Mouse (Mus musculus): ENCODE measurements around the gene Ctnna3. TPM values are rescaled to one million over a fixed set of nuclear protein-coding genes. Genes with fewer than 3 reads are reported as not detected.

The Ctnna3 gene
- polyA plus RNA-seq, 1 experiment from 2014 or later: 0.35 TPM

DNA sequence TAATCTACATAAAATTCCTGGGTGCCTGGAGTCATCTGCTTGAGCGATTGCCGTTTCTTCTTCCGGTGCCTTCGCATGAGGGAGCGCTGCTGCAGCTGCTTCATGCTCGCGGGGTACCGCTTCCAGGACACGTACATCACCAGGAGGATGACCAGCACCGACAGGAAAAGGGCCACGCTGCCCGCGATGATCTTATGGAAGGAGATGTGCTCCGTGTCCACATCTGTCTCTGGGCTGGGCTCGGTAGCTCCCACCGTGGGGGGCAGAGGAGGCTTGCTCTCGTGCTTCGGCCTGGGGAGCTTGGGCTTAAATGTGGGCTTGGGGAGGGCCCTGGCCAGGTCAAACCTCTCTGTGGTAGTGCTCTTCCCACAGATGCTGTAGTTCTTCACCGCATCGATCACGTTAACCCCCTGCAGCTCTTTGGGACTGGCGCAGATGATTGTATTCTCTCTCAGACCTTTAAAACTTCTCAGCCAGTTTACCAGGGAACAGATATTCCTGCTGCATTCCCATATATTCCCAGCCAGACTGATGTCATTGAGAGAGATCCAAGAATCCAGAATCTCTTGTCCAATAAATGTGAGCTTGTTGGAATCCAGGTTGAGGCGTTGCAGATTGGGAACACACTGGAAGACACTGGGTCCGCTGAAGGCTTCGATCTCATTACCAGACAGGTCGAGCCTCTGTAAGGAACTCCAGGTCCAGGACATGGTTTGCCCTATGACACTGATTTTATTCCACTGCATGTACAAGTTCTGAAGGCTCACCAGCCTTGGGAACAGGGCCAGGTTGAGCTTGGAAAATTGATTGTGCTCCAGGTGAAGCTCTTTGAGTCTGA is 658.3 kb downstream of the Ctnna3 start:
- peak overlapping the region; percentile 26 for H3K4me3 ChIP-seq (ENCODE audit: low read depth, low read length)
- no peaks in the 10 kb centered on the region for H3K36me3 ChIP-seq (replicated peaks; ENCODE audit: control insufficient read depth, insufficient read depth, low read depth, low read length)
- no peak for ATAC-seq (replicated peaks; ENCODE audit: insufficient number of reproducible peaks, low FRiP score, low TSS enrichment, low read depth)
- WGBS: 3% methylated on average over 26 of the region's 26 CpGs
- peaks cover 10% of the 10 kb centered on the region; the same call in 1 of the 2 replicates for H3K27me3 ChIP-seq (ENCODE audit: control insufficient read depth, insufficient read depth, low read length)
- no peaks in the 10 kb centered on the region for H3K9me3 ChIP-seq (replicated peaks; ENCODE audit: control insufficient read depth, low read length)
- H3K9ac ChIP-seq (replicated peaks; ENCODE audit: low read length): no peak overlapping the region
- DNase-seq (ENCODE audit: low spot score): peak; percentile 24
- H3K27ac ChIP-seq (replicated peaks; ENCODE audit: low read depth, low read length): no peak overlapping the region
- H3K4me1 ChIP-seq (ENCODE audit: control insufficient read depth, insufficient read depth, low read length): peaks cover 2% of the 10 kb centered on the region; the same call in 1 of the 2 replicates
- peak overlapping the region; percentile 58 for H3K4me2 ChIP-seq (ENCODE audit: low read depth, low read length)

DNA sequence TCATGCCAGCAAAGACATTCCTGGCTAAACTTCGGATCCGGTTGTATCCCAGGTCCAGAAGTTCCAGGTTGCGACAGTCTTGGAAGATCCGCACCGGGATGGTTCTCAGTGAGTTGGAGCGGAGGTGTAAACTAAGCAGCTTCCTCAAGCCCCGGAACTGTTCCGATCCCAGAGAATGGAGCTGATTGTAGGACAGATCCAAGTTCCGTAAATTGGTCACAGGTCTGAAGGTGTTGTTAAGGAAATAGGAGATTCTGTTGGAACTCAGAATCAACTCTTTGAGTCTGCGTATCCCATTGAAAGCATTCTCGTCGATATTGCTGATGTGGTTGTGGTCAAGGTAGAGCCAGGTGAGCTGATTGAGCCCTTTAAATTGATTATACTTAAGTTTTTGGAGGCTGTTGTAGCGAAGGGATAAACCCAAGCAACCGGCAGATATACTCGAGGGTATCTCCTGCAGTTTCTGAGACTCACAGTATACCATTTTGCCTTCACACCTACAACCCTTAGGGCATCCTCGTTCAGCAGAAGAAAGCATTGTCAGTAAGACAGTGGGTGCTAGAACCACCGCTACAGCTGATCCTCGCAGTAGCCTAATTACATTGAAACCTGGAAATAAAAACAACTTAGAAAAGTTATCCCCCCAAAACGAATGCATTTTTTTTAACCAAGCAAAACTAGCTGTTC is 659.0 kb downstream of the Ctnna3 start:
- DNase-seq (ENCODE audit: low spot score) (peak; percentile 20), ATAC-seq (replicated peaks; ENCODE audit: insufficient number of reproducible peaks, low FRiP score, low TSS enrichment, low read depth) (no peak)
- no peak overlapping the region for H3K27ac ChIP-seq (replicated peaks; ENCODE audit: low read depth, low read length)
- 17% methylated on average over 19 of the region's 19 CpGs for WGBS
- no peak overlapping the region for H3K9ac ChIP-seq (replicated peaks; ENCODE audit: low read length)
- H3K27me3 ChIP-seq (ENCODE audit: control insufficient read depth, insufficient read depth, low read length): peaks cover 10% of the 10 kb centered on the region; the same call in 1 of the 2 replicates
- H3K36me3 ChIP-seq (replicated peaks; ENCODE audit: control insufficient read depth, insufficient read depth, low read depth, low read length): no peaks in the 10 kb centered on the region
- no peak overlapping the region for H3K4me2 ChIP-seq (ENCODE audit: low read depth, low read length)
- no peaks in the 10 kb centered on the region for H3K9me3 ChIP-seq (replicated peaks; ENCODE audit: control insufficient read depth, low read length)
- H3K4me3 ChIP-seq (ENCODE audit: low read depth, low read length): no peak overlapping the region
- H3K4me1 ChIP-seq (ENCODE audit: control insufficient read depth, insufficient read depth, low read length): peaks cover 2% of the 10 kb centered on the region; the same call in 1 of the 2 replicates

DNA sequence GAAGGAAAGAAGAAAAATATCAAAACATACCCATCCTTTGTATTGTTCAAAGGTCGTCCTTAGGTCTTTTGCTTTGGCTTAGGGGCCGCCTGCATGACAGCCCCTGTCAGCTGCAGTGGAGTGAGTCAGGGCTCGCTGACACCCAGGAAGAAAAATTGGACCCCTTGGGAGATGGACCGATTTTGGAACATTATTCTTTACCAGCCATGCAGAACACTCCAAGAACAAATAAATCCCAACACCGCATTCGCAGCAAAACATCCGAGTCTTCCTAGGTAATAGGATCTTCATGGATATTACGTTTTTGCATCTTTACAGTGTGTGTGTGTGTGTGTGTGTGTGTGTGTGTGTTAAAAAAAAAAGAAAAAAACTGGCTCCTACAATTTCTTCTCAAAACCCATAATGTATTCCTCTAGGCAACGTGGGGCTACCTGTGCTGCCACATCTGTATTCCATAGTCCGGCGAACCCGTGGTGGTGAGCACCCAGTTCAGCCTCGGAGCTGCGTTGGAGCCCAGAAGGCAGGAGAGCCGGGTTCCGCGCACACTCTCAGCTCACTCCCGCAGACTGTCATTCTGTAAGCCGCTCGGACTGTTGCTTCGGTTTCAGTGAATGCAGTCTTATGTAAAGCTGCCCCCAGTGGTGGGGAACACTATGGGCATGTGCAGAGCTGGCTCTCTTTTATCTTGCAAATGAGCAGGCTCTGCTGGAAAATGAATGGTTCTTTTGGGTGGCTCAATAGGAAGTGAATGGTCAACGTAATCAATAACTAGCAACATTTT is 660.0 kb downstream of the Ctnna3 start, which contains the start of gene Lrrtm3:
TSS of gene Lrrtm3 (minus strand) at position 598 of the 781 bp plus-strand sequence.
- H3K36me3 ChIP-seq (replicated peaks; ENCODE audit: control insufficient read depth, insufficient read depth, low read depth, low read length): no peaks in the 10 kb centered on the region
- H3K27me3 ChIP-seq (ENCODE audit: control insufficient read depth, insufficient read depth, low read length): peaks cover 10% of the 10 kb centered on the region; the same call in 1 of the 2 replicates
- H3K4me1 ChIP-seq (ENCODE audit: control insufficient read depth, insufficient read depth, low read length): peaks cover 2% of the 10 kb centered on the region; the same call in 1 of the 2 replicates
- no peak within 1 kb of the TSS for H3K9ac ChIP-seq (replicated peaks; ENCODE audit: low read length)
- peak within 1 kb of the TSS; percentile 12; the same call in 1 of the 2 replicates for H3K4me3 ChIP-seq (ENCODE audit: low read depth, low read length)
- peak within 1 kb of the TSS; percentile 42 for H3K4me2 ChIP-seq (ENCODE audit: low read depth, low read length)
- DNase-seq (ENCODE audit: low spot score) (peak; percentile 85), ATAC-seq (replicated peaks; ENCODE audit: insufficient number of reproducible peaks, low FRiP score, low TSS enrichment, low read depth) (peak; percentile 89)
- 2% methylated on average over 22 of the region's 22 CpGs for WGBS
- H3K27ac ChIP-seq (replicated peaks; ENCODE audit: low read depth, low read length): no peak within 1 kb of the TSS
- H3K9me3 ChIP-seq (replicated peaks; ENCODE audit: control insufficient read depth, low read length): no peaks in the 10 kb centered on the region

DNA sequence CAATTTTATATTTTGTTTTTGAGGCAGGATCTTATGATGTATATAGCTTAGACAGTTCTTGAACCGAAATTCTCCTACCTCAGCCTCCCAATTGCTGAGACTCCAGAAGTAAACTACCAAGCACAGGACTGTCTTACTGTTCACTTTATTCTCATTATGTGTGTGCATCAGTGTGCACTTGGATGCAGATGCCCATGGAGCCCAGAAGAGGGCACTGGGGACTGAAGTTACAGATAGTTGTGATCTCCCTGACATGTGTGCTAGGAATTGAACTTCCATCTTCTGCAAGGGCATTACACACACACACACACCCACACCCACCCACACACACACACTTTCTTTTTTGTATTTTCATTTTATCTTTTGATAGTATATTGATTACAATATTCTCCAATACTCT is 666.6 kb downstream of the Ctnna3 start:
- DNase-seq (ENCODE audit: low spot score) (no peak), ATAC-seq (replicated peaks; ENCODE audit: insufficient number of reproducible peaks, low FRiP score, low TSS enrichment, low read depth) (no peak)
- H3K9me3 ChIP-seq (replicated peaks; ENCODE audit: control insufficient read depth, low read length): no peaks in the 10 kb centered on the region
- 97% methylated on average over 1 of the region's 1 CpGs for WGBS
- H3K36me3 ChIP-seq (replicated peaks; ENCODE audit: control insufficient read depth, insufficient read depth, low read depth, low read length): no peaks in the 10 kb centered on the region
- H3K27ac ChIP-seq (replicated peaks; ENCODE audit: low read depth, low read length): no peak overlapping the region
- H3K4me1 ChIP-seq (ENCODE audit: control insufficient read depth, insufficient read depth, low read length): no peaks in the 10 kb centered on the region
- no peak overlapping the region for H3K4me3 ChIP-seq (ENCODE audit: low read depth, low read length)
- no peaks in the 10 kb centered on the region for H3K27me3 ChIP-seq (ENCODE audit: control insufficient read depth, insufficient read depth, low read length)
- no peak overlapping the region for H3K9ac ChIP-seq (replicated peaks; ENCODE audit: low read length)
- no peak overlapping the region for H3K4me2 ChIP-seq (ENCODE audit: low read depth, low read length)

DNA sequence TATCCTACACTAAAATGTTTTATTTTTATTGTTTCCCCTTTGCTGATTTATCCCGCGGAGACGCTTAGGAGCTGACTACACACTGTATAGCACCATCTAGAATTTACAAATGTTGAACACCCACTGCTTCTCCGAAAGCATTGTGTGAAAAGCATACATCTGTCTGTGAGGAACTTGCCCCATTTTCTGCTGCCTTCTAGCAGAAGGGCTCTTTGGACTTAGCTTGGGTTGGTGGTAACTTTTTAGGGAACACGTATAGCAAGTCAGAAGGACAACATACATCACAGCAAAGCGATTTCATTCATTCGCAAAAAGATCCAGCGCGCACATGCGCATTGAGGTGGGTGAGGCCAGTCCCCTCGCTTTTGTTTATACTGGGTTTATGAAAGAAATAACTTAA is 685.3 kb downstream of the Ctnna3 start:
- H3K9me3 ChIP-seq (replicated peaks; ENCODE audit: control insufficient read depth, low read length): no peaks in the 10 kb centered on the region
- H3K4me2 ChIP-seq (ENCODE audit: low read depth, low read length): no peak overlapping the region
- no peaks in the 10 kb centered on the region for H3K36me3 ChIP-seq (replicated peaks; ENCODE audit: control insufficient read depth, insufficient read depth, low read depth, low read length)
- no peak overlapping the region for H3K4me3 ChIP-seq (ENCODE audit: low read depth, low read length)
- no peak overlapping the region for H3K27ac ChIP-seq (replicated peaks; ENCODE audit: low read depth, low read length)
- H3K9ac ChIP-seq (replicated peaks; ENCODE audit: low read length): no peak overlapping the region
- H3K27me3 ChIP-seq (ENCODE audit: control insufficient read depth, insufficient read depth, low read length): no peaks in the 10 kb centered on the region
- ATAC-seq (replicated peaks; ENCODE audit: insufficient number of reproducible peaks, low FRiP score, low TSS enrichment, low read depth) (no peak), DNase-seq (ENCODE audit: low spot score) (no peak)
- 96% methylated on average over 11 of the region's 11 CpGs for WGBS
- H3K4me1 ChIP-seq (ENCODE audit: control insufficient read depth, insufficient read depth, low read length): no peaks in the 10 kb centered on the region

DNA sequence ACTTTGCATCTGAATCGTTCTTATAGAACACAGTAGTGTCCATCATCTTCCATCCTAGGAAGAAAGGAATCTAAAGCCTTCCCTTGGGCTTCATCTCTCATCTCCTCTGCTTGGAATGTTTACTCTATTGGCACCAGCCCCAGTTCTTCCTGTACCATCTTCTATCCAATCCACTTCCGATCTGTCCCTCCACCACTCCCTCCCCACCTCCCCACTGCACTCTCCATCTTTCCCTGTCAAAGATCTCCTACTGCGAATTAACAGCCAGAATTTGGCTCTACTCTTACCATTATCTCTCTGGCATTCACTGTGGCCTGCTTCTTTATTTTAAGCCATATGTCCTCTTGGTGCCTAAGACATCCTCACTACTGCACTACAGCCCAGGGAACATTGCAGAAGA is 688.9 kb downstream of the Ctnna3 start:
- H3K4me2 ChIP-seq (ENCODE audit: low read depth, low read length): no peak overlapping the region
- no peak for ATAC-seq (replicated peaks; ENCODE audit: insufficient number of reproducible peaks, low FRiP score, low TSS enrichment, low read depth)
- no peaks in the 10 kb centered on the region for H3K27me3 ChIP-seq (ENCODE audit: control insufficient read depth, insufficient read depth, low read length)
- no peak overlapping the region for H3K4me3 ChIP-seq (ENCODE audit: low read depth, low read length)
- no peak overlapping the region for H3K27ac ChIP-seq (replicated peaks; ENCODE audit: low read depth, low read length)
- 79% methylated on average over 3 of the region's 3 CpGs for WGBS
- H3K36me3 ChIP-seq (replicated peaks; ENCODE audit: control insufficient read depth, insufficient read depth, low read depth, low read length): no peaks in the 10 kb centered on the region
- DNase-seq (ENCODE audit: low spot score): no peak
- no peak overlapping the region for H3K9ac ChIP-seq (replicated peaks; ENCODE audit: low read length)
- no peaks in the 10 kb centered on the region for H3K9me3 ChIP-seq (replicated peaks; ENCODE audit: control insufficient read depth, low read length)
- no peaks in the 10 kb centered on the region for H3K4me1 ChIP-seq (ENCODE audit: control insufficient read depth, insufficient read depth, low read length)

DNA sequence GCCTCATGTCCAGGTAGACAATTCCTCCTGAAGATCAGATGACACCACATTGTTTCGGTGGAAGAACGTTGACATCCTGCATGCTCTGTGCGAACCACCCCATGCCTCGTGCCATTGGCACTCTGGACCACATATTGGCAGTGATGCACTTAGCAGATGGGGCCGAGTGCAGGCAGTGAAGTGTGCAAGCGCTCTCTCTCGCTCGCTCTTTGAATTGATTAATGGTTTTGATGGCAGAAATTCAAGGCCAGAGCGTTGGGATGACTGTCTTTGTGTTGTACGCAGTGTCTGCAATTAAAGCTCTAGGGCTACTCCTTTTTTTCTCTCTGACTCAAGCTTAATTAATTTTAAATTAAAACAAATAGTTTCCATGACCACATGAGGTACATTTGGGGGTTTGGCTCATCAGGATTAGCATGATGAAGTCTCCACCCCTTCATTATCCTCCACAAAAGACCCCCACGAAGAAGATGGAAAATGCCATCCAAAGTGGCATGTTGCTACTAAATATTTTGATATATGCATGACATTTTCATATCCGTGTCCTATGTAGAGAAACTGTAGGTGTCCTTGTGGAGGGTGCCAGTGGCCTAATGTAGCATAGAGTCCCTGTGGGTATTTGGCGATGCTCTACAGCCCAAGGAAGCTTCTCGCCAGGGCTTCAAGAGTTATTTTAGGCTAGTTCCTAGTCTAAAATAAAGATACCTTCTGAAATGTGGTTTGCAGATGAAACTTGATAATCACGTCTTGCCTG is 700.7 kb downstream of the Ctnna3 start:
- WGBS: 88% methylated on average over 15 of the region's 15 CpGs
- no peak for ATAC-seq (replicated peaks; ENCODE audit: insufficient number of reproducible peaks, low FRiP score, low TSS enrichment, low read depth)
- DNase-seq (ENCODE audit: low spot score): no peak

More for the DNA sequence above, 700.7 kb downstream of the Ctnna3 start:
- H3K4me3 ChIP-seq (ENCODE audit: low read depth, low read length): no peak overlapping the region
- H3K4me2 ChIP-seq (ENCODE audit: low read depth, low read length): no peak overlapping the region
- no peaks in the 10 kb centered on the region for H3K36me3 ChIP-seq (replicated peaks; ENCODE audit: control insufficient read depth, insufficient read depth, low read depth, low read length)
- H3K27ac ChIP-seq (replicated peaks; ENCODE audit: low read depth, low read length): no peak overlapping the region
- H3K9me3 ChIP-seq (replicated peaks; ENCODE audit: control insufficient read depth, low read length): no peaks in the 10 kb centered on the region
- H3K4me1 ChIP-seq (ENCODE audit: control insufficient read depth, insufficient read depth, low read length): no peaks in the 10 kb centered on the region
- no peak overlapping the region for H3K9ac ChIP-seq (replicated peaks; ENCODE audit: low read length)
- no peaks in the 10 kb centered on the region for H3K27me3 ChIP-seq (ENCODE audit: control insufficient read depth, insufficient read depth, low read length)
